In genomic region chr1:68956766-68957533, GRCm38 (mm10) we compare ENCODE assay signal across 27 mouse cellular contexts.
A peak's percentile ranks its signal among the peaks of the same experiment; 100 is the strongest.
DNase-seq lines count a peak whose midpoint lies in the region; ATAC-seq and TF ChIP-seq lines count a peak whose summit lies in the region.
"Had no signal": no experiment of that assay in that cellular context is flagged by ENCODE, and none has a peak within 500 bp of the region (broad histone marks: within the 10 kb centered on the region; RNA-seq: fewer than 3 reads in every experiment).

No protein-coding gene starts in this region.

- H3K27ac ChIP-seq in heart, embryonic 12.5 days (ENCODE audit: poor library complexity, severe bottlenecking), result peak overlapping the region; percentile 83
- peak overlapping the region; percentile 21; the same call in 1 of the 2 replicates for H3K27ac ChIP-seq in heart, postnatal 0 days (ENCODE audit: low read depth)
- no peak overlapping the region for H3K27ac ChIP-seq in intestine, embryonic 16.5 days (ENCODE audit: low read length)
- H3K27ac ChIP-seq in gastrocnemius, adult 2 months, result no peak overlapping the region
- H3K27ac ChIP-seq: embryonic facial prominence, embryonic 13.5 days; hindbrain, embryonic 14.5 days; kidney, postnatal 0 days; limb, embryonic 13.5 days; midbrain, embryonic 13.5 days; neural tube, embryonic 13.5 days had no signal

- 18% methylated on average over 4 of the region's 4 CpGs for WGBS in heart, embryonic 12.5 days
- WGBS in heart, postnatal 0 days, result 23% methylated on average over 4 of the region's 4 CpGs
- 30% methylated on average over 4 of the region's 4 CpGs for WGBS in intestine, embryonic 16.5 days

- H3K4me3 ChIP-seq in heart, embryonic 12.5 days, result no peak overlapping the region
- H3K4me3 ChIP-seq in heart, postnatal 0 days (ENCODE audit: low read depth, low read length), result no peak overlapping the region
- H3K4me3 ChIP-seq in intestine, embryonic 16.5 days (ENCODE audit: low read length), result no peak overlapping the region
- no peak overlapping the region for H3K4me3 ChIP-seq in gastrocnemius, adult 2 months
- H3K4me3 ChIP-seq: embryonic facial prominence, embryonic 13.5 days; erythroblast, embryonic 14.5 days; limb, embryonic 13.5 days; megakaryocyte, embryonic 14.5 days; midbrain, embryonic 13.5 days; neural tube, embryonic 13.5 days had no signal

- H3K9ac ChIP-seq in heart, embryonic 12.5 days, result no peak overlapping the region
- H3K9ac ChIP-seq in heart, postnatal 0 days (replicated peaks; ENCODE audit: low read depth, low read length), result no peak overlapping the region
- H3K9ac ChIP-seq in intestine, embryonic 16.5 days (ENCODE audit: low read depth, low read length), result no peak overlapping the region
- H3K9ac ChIP-seq: embryonic facial prominence, embryonic 13.5 days; hindbrain, embryonic 14.5 days; limb, embryonic 13.5 days; midbrain, embryonic 13.5 days; neural tube, embryonic 13.5 days had no signal

- H3K36me3 ChIP-seq in heart, embryonic 12.5 days, result no peaks in the 10 kb centered on the region
- H3K36me3 ChIP-seq in heart, postnatal 0 days (replicated peaks; ENCODE audit: control insufficient read depth, insufficient read depth, low read length), result no peaks in the 10 kb centered on the region
- no peaks in the 10 kb centered on the region for H3K36me3 ChIP-seq in intestine, embryonic 16.5 days (ENCODE audit: control insufficient read depth, insufficient read depth, low read length)
- H3K36me3 ChIP-seq: embryonic facial prominence, embryonic 13.5 days; limb, embryonic 13.5 days; midbrain, embryonic 13.5 days; neural tube, embryonic 13.5 days had no signal

- no peak for DNase-seq in heart, postnatal 25 days (ENCODE audit: low spot score)
- peak; percentile 21 for DNase-seq in heart, postnatal 0 days (ENCODE audit: low spot score)
- no peak for DNase-seq in heart, adult 9 months (ENCODE audit: low spot score in 2 of 2)
- DNase-seq in embryo, embryonic 10.5 days (ENCODE audit: low spot score), result peak; percentile 20
- no peak for DNase-seq in gastrocnemius, adult 2 months
- no peak for DNase-seq in left cerebral cortex, adult 8-10 months (ENCODE audit: low spot score in 2 of 2)
- DNase-seq: adrenal gland, postnatal 25 days; cerebellum, adult 18-20 months; cerebellum, postnatal 10 days; kidney, adult 8-10 months; kidney, postnatal 4 days; lung, postnatal 4 days; thymus, adult 2 months; thymus, postnatal 36 days had no signal

- H3K4me2 ChIP-seq in heart, embryonic 12.5 days, result no peak overlapping the region
- H3K4me2 ChIP-seq in heart, postnatal 0 days (ENCODE audit: low read depth, low read length), result 0 out of 2 replicates have a peak overlapping the region, but pooled peaks have one; percentile 9
- H3K4me2 ChIP-seq in intestine, embryonic 16.5 days (ENCODE audit: low read depth, low read length), result no peak overlapping the region
- H3K4me2 ChIP-seq: embryonic facial prominence, embryonic 13.5 days; hindbrain, embryonic 14.5 days; limb, embryonic 13.5 days; liver, embryonic 11.5 days; midbrain, embryonic 13.5 days; neural tube, embryonic 13.5 days had no signal

- TF ChIP-seq EP300 in heart, postnatal 0 days (IDR thresholded peaks at IDR 0.05; ENCODE audit: low read depth), result no peak

- no peaks in the 10 kb centered on the region for H3K27me3 ChIP-seq in heart, embryonic 12.5 days (replicated peaks)
- no peaks in the 10 kb centered on the region for H3K27me3 ChIP-seq in heart, postnatal 0 days (ENCODE audit: control insufficient read depth, insufficient read depth, low read length)
- H3K27me3 ChIP-seq in intestine, embryonic 16.5 days (replicated peaks; ENCODE audit: control insufficient read depth, insufficient read depth, low read length), result no peaks in the 10 kb centered on the region
- H3K27me3 ChIP-seq: embryonic facial prominence, embryonic 13.5 days; limb, embryonic 13.5 days; megakaryocyte, embryonic 14.5 days; midbrain, embryonic 13.5 days; neural tube, embryonic 13.5 days had no signal

- intact Hi-C loops in heart, postnatal 25 days (cut with DNase I), result no loop called here
- intact Hi-C loops in gastrocnemius, adult 2 months (cut with DNase I), result no loop called here

- H3K4me1 ChIP-seq in heart, embryonic 12.5 days (replicated peaks), result peaks cover 11% of the 10 kb centered on the region
- H3K4me1 ChIP-seq in heart, postnatal 0 days (ENCODE audit: control insufficient read depth, insufficient read depth), result peaks cover 7% of the 10 kb centered on the region; the same call in 1 of the 2 replicates
- no peaks in the 10 kb centered on the region for H3K4me1 ChIP-seq in intestine, embryonic 16.5 days (ENCODE audit: control insufficient read depth, insufficient read depth, low read length)
- H3K4me1 ChIP-seq: embryonic facial prominence, embryonic 13.5 days; limb, embryonic 13.5 days; megakaryocyte, embryonic 14.5 days had no signal

- no peaks in the 10 kb centered on the region for H3K9me3 ChIP-seq in heart, embryonic 12.5 days (replicated peaks)
- no peaks in the 10 kb centered on the region for H3K9me3 ChIP-seq in heart, postnatal 0 days (replicated peaks; ENCODE audit: control insufficient read depth, low read length)
- no peaks in the 10 kb centered on the region for H3K9me3 ChIP-seq in intestine, embryonic 16.5 days (ENCODE audit: control insufficient read depth, low read length)
- H3K9me3 ChIP-seq: embryonic facial prominence, embryonic 13.5 days; limb, embryonic 13.5 days; megakaryocyte, embryonic 14.5 days; midbrain, embryonic 13.5 days; neural tube, embryonic 13.5 days had no signal

- ATAC-seq in heart, embryonic 12.5 days (ENCODE audit: insufficient number of reproducible peaks, low FRiP score), result no peak; the same call in 1 of the 2 replicates
- ATAC-seq in heart, postnatal 0 days (ENCODE audit: insufficient read depth, low read depth), result no peak
- ATAC-seq in intestine, embryonic 16.5 days, result peak; percentile 88
- ATAC-seq: CD4-positive, CD25-positive, alpha-beta regulatory T cell, adult 4 months; forebrain, embryonic 16.5 days; midbrain, embryonic 13.5 days had no signal

- no peak for TF ChIP-seq CTCF in heart, postnatal 0 days (IDR thresholded peaks at IDR 0.05; ENCODE audit: low read depth)
- no peak for TF ChIP-seq CTCF in gastrocnemius, adult 2 months (IDR thresholded peaks at IDR 0.05)

Comparison
In these comparisons a context has a peak if more than half of its experiments do, and no peak if none do; other contexts are left out.
1. DNase-seq: peak in heart, postnatal 0 days (single experiment) and embryo, embryonic 10.5 days (single experiment); none in heart, postnatal 25 days (single experiment), heart, adult 9 months (0 of 2), gastrocnemius, adult 2 months (single experiment) and left cerebral cortex, adult 8-10 months (0 of 2).
2. H3K27ac ChIP-seq: peak in heart, embryonic 12.5 days (single experiment) and heart, postnatal 0 days (single experiment); none in intestine, embryonic 16.5 days (single experiment) and gastrocnemius, adult 2 months (single experiment).